Mouse (Mus musculus) midbrain, embryonic 14.5 days (tissue): ENCODE data around the gene Mgp. TPM values are rescaled to one million over a fixed set of nuclear protein-coding genes. Genes with fewer than 3 reads are reported as not detected.
A peak's percentile ranks its signal among the peaks of the same experiment; 100 is the strongest.

Source experiments
- ATAC-seq: fragments of 200-750 bp; cut with Nextera tagmentation; 2 replicates; pipeline ENCODE4 v1.8.0; 2017; ENCODE audit warnings: moderate number of reproducible peaks, moderate library complexity; ENCODE audit not compliant: low FRiP score, low TSS enrichment
- DNase-seq: peaks from one replicate; pipeline ENCODE4 v3.0.0-alpha.2; 2015
- H3K27ac ChIP-seq: fragments of 300-500 bp; sonication (generic); replicated peaks from 2 replicates; pipeline ENCODE4 v1.5.1; 2014; ENCODE audit warnings: mild to moderate bottlenecking, low read depth, low read length, moderate library complexity
- H3K27me3 ChIP-seq: fragments of 300-500 bp; sonication (generic); 2 replicates; pipeline ENCODE4 v1.6.1; 2014; ENCODE audit warnings: low read length, control low read depth, mixed read lengths; ENCODE audit not compliant: control insufficient read depth, insufficient read depth
- H3K36me3 ChIP-seq: fragments of 300-500 bp; sonication (generic); 2 replicates; pipeline ENCODE4 v1.6.1; 2014; ENCODE audit warnings: low read length, control low read depth; ENCODE audit not compliant: control insufficient read depth, insufficient read depth
- H3K4me1 ChIP-seq: fragments of 300-500 bp; sonication (generic); 2 replicates; pipeline ENCODE4 v1.6.1; 2014; ENCODE audit warnings: mild to moderate bottlenecking, antibody characterized with exemption, low read length, control low read depth; ENCODE audit not compliant: control insufficient read depth, insufficient read depth
- H3K4me2 ChIP-seq: fragments of 300-500 bp; sonication (generic); 2 replicates; pipeline ENCODE4 v1.6.1; 2014; ENCODE audit warnings: mild to moderate bottlenecking, low read length, moderate library complexity
- H3K4me3 ChIP-seq: fragments of 300-500 bp; sonication (generic); replicated peaks from 2 replicates; pipeline ENCODE4 v1.5.1; 2014; ENCODE audit warnings: low read depth, low read length
- H3K9ac ChIP-seq: fragments of 300-500 bp; sonication (generic); replicated peaks from 2 replicates; pipeline ENCODE4 v1.6.1; 2014; ENCODE audit warnings: mild to moderate bottlenecking, low read length, moderate library complexity
- H3K9me3 ChIP-seq: fragments of 300-500 bp; sonication (generic); 2 replicates; pipeline ENCODE4 v1.6.1; 2016; ENCODE audit warnings: low read length, control low read depth, mixed read lengths; ENCODE audit not compliant: control insufficient read depth
- WGBS: fragments of 180-500 bp; shearing (Covaris S2); extraction: QIAGEN DNeasy Blood & Tissue Kit; methylation state at CpG from one replicate; pipeline ENCODE4 v1.1.7; 2014; 5-methylcytosine and 5-hydroxymethylcytosine counted together
- polyA plus RNA-seq: library from polyadenylated mRNA; unstranded; fragments of >200 nt; fragmentation: Nextera tagmentation; extraction: Ambion mirVana; gene quantifications from 2 replicates; pipeline ENCODE4 v1.2.1, GENCODE M21; 2014

The Mgp gene
- polyA plus RNA-seq = 0.65 and 3.5 TPM in 2 replicates

DNA sequence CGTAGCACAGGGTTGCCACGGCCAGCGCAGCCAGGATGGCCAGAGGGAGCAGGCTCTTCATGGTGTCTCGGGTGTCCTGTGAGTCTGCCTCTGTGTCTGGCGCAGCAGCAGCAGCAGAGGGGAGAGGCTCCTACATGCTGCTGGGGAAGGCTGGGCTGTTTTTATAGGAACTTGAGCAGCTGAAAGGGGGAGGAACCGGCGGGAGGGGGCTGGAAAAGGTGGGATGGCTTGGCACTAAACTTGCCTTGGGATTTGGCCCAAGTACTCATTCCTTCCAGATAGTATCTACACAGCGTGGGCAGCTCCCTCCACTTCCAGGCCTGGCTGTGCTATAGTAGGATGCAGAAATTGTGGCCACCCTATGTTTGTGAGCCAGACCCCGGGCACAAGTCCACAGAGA lies at the start of gene Mgp:
Gene Mgp, minus strand, starts transcription at position 154 of the 400 bp plus-strand sequence.
- 67% methylated on average over 9 of the region's 9 CpGs for WGBS
- no peaks in the 10 kb centered on the region for H3K4me1 ChIP-seq
- no peaks in the 10 kb centered on the region for H3K36me3 ChIP-seq
- H3K4me2 ChIP-seq = 0 out of 2 replicates have a peak within 1 kb of the TSS, but pooled peaks have one; percentile 2
- no peak for ATAC-seq
- no peak for DNase-seq
- H3K9ac ChIP-seq = no peak within 1 kb of the TSS
- no peaks in the 10 kb centered on the region for H3K9me3 ChIP-seq
- no peaks in the 10 kb centered on the region for H3K27me3 ChIP-seq
- H3K4me3 ChIP-seq = no peak within 1 kb of the TSS
- H3K27ac ChIP-seq = no peak within 1 kb of the TSS

DNA sequence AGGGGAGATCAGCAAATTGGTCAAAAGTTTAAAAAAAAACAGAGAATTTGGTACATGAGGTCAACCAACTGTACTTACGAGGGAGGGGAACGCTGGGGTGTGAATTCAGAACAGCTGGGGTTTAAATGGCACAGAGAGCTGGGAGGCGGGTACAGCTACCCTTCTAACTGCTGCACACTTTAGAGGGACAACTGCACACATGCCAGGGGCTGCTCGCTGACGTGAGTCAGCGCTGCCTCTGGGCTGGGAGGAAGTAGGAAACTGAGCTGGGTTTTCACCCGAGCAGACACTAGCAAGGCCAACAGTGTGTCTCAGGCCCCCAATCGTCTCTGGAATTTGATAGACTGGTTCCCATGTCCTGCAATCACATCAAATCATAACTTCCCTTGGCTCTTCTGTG lies 49.4 kb upstream of the Mgp start:
- Histone ChIP-seq H3K9ac (no peak overlapping the region), H3K27me3 (no peaks in the 10 kb centered on the region), H3K36me3 (no peaks in the 10 kb centered on the region), H3K4me1 (no peaks in the 10 kb centered on the region), H3K4me3 (no peak overlapping the region), H3K27ac (no peak overlapping the region), H3K9me3 (no peaks in the 10 kb centered on the region), H3K4me2 (no peak overlapping the region)
- 81% methylated on average over 8 of the region's 8 CpGs for WGBS
- DNase-seq (no peak), ATAC-seq (no peak)

DNA sequence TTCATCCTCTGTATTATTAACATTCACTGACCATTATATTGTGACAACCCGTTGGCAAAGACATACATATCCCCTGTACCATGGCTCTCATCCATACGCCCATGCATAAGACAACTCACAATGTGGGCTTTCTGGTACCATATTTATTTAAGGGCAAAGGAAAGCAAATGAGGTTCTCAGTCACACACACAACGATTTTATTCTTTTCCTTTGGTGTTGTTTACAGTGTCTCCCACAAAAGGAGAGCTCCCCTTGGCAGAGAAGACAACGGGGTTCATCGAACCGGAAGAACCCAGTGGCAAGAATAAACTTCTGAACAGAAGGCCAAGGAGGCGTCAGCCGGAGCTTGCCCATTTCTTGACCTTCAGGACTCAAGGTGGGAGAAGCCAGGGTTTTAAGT lies 47.9 kb upstream of the Mgp start, which contains the start of gene Pde6h:
Gene Pde6h, plus strand, starts transcription at position 301 of the 400 bp plus-strand sequence.
- Histone ChIP-seq H3K9ac (no peak within 1 kb of the TSS), H3K4me3 (no peak within 1 kb of the TSS), H3K4me1 (no peaks in the 10 kb centered on the region), H3K36me3 (no peaks in the 10 kb centered on the region), H3K27me3 (no peaks in the 10 kb centered on the region), H3K9me3 (no peaks in the 10 kb centered on the region), H3K4me2 (no peak within 1 kb of the TSS), H3K27ac (no peak within 1 kb of the TSS)
- 93% methylated on average over 8 of the region's 8 CpGs for WGBS
- no peak for ATAC-seq
- no peak for DNase-seq

DNA sequence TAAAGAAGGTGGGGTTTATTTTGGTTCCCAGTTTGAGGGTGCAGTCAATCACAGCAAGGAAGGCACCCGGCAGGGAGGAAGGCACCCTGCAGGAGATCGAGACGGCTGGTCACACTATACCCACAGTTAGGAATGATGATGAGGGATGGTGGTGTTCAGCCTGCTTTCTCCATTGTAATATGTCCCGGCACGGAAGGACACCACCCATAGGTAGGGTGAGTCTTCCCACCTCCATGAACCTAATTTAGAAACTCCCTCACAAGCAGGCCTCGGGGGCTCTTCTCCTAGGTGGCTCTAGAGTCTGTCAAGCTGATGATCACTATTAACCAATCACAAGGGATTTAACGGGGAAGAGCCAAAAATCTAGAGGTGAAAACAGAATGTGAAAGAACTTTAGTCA lies 47.2 kb upstream of the Mgp start:
- DNase-seq (no peak), ATAC-seq (no peak)
- no peak overlapping the region for H3K4me2 ChIP-seq
- H3K9ac ChIP-seq = no peak overlapping the region
- H3K4me1 ChIP-seq = no peaks in the 10 kb centered on the region
- H3K9me3 ChIP-seq = no peaks in the 10 kb centered on the region
- no peak overlapping the region for H3K27ac ChIP-seq
- no peak overlapping the region for H3K4me3 ChIP-seq
- no peaks in the 10 kb centered on the region for H3K36me3 ChIP-seq
- no peaks in the 10 kb centered on the region for H3K27me3 ChIP-seq
- WGBS = 95% methylated on average over 7 of the region's 7 CpGs

DNA sequence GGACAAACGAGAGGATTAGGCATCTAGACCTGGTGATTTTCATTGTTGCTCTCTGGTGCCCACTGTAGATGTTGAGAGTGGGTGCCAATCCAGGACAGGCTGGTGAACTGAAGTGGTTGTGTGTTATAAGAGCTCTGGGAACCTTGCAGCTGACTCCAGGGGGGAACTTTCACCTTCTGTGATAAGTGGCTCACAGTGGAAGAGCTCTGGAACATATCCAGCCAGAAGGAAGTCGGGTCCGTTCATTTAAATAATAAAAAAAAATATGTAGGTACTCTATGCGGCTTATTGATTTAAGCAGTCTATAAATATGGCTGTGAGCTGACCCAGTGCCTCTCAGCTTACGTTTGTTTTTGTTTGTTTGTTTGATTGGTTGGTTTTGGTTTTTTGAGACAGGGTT lies 46.5 kb upstream of the Mgp start, which contains the start of gene Erp27:
Gene Erp27, minus strand, starts transcription at position 101 of the 400 bp plus-strand sequence.
- no peaks in the 10 kb centered on the region for H3K4me1 ChIP-seq
- H3K9me3 ChIP-seq = no peaks in the 10 kb centered on the region
- H3K9ac ChIP-seq = no peak within 1 kb of the TSS
- H3K27ac ChIP-seq = no peak within 1 kb of the TSS
- no peaks in the 10 kb centered on the region for H3K36me3 ChIP-seq
- H3K4me3 ChIP-seq = no peak within 1 kb of the TSS
- no peak within 1 kb of the TSS for H3K4me2 ChIP-seq
- no peaks in the 10 kb centered on the region for H3K27me3 ChIP-seq
- WGBS = 83% methylated on average over 5 of the region's 5 CpGs
- ATAC-seq = no peak
- no peak for DNase-seq

DNA sequence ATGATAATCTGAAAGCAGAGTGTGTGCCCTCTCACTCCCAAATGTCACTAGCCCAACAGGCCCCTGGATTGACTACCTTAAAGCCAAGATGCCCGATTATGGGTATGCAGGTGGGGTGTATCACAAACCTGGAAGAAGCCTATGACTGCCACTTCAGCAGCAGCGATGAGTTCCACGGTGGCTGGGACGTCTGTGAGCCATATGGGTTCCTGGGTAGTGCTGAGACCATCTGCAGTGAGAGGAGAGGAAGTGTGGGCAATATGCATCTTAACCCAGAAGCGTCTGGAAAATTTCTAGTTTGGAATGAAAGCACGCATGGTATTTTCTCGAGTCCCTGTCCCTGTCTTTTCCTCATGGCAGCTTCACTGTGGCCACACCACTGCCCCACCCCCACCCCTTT lies 46.0 kb upstream of the Mgp start:
- H3K4me1 ChIP-seq = no peaks in the 10 kb centered on the region
- ATAC-seq = no peak
- 88% methylated on average over 7 of the region's 7 CpGs for WGBS

DNA sequence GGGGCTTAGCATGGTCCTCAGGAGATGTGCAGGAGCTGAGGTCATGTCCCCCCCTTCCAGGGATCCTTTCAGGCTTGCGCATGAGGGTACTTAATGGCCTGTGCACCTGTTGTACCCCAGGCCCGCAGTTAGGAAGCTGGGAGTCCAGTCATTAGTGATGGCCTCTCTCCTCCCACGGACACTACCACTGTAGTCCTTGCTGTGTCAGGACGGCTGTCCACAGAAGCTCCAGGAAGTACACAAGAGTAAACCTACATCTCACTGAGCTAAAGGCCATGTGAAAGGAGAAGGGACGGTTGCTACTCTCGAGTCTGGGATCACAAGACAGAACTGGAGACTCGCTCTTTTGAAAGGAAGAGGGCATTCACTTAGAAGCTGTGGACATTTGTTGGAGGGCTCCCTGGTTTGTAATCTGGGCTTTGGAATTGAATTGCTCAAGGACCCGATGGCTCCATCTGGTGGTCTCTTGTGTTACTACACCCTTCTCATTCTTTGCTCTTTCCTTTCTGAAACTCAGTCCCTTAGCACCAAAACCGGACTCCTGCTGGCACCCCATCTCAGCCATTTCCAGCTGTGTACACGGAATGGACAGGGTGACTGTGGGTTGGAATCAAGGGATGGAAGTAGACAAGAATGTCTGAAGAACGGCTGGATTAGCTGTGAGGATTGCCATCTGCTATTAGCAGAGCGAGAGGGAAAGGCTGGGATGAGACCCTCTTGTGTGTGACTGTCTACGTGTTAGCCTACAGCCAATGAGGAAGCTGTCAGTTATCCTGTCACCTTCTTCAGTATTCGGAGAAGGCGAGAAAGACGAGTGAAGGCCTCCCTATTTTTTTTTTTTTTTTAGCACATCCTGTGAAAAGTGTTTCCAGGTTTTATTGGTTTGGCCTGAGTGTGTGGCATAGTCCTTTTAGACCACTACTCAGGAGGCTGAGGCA lies 45.0 kb upstream of the Mgp start:
- no peaks in the 10 kb centered on the region for H3K9me3 ChIP-seq
- H3K9ac ChIP-seq = no peak overlapping the region
- H3K27me3 ChIP-seq = no peaks in the 10 kb centered on the region
- no peak overlapping the region for H3K4me2 ChIP-seq
- DNase-seq = peak; percentile 88
- H3K4me1 ChIP-seq = no peaks in the 10 kb centered on the region
- no peaks in the 10 kb centered on the region for H3K36me3 ChIP-seq
- H3K27ac ChIP-seq = no peak overlapping the region
- H3K4me3 ChIP-seq = no peak overlapping the region
- WGBS = 46% methylated on average over 16 of the region's 16 CpGs
- ATAC-seq = no peak

More for the DNA sequence above, 46.0 kb upstream of the Mgp start:
- H3K27ac ChIP-seq = no peak overlapping the region
- no peaks in the 10 kb centered on the region for H3K27me3 ChIP-seq
- no peaks in the 10 kb centered on the region for H3K36me3 ChIP-seq
- no peak overlapping the region for H3K4me3 ChIP-seq
- no peak overlapping the region for H3K4me2 ChIP-seq
- DNase-seq = no peak
- H3K9me3 ChIP-seq = no peaks in the 10 kb centered on the region
- no peak overlapping the region for H3K9ac ChIP-seq

DNA sequence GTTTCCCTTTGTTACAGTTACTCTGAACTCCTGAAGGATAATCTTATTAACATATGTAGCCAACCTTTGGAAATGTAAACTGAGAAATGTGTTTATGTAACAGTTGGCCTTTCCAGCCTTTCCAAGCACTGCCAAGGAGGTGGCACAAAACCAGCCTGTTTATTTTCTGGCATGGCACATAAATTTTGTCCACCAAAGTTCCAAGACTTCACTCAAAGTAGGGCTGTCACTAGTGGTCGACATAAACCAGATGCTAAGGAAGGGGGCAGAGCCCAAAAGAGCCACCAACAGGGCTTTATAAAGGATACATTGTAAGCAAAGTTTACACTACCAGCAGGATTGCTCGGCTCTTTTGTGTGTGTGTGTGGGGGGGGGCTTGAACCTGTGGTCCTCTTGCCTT lies 42.3 kb upstream of the Mgp start:
- Histone ChIP-seq H3K27me3 (no peaks in the 10 kb centered on the region), H3K27ac (no peak overlapping the region), H3K4me3 (no peak overlapping the region), H3K4me1 (no peaks in the 10 kb centered on the region), H3K4me2 (no peak overlapping the region), H3K9me3 (no peaks in the 10 kb centered on the region), H3K9ac (no peak overlapping the region), H3K36me3 (no peaks in the 10 kb centered on the region)
- DNase-seq (no peak), ATAC-seq (no peak)
- WGBS = 12% methylated on average over 2 of the region's 2 CpGs
